ENCODE assay signal across 8 mouse cellular contexts in genomic region chr8:47673317-47674139, GRCm38 (mm10). TPM values are rescaled to one million over a fixed set of nuclear protein-coding genes. Genes with fewer than 3 reads are reported as not detected.
DNase-seq lines count a peak whose midpoint lies in the region; ATAC-seq lines count a peak whose summit lies in the region.

No protein-coding gene starts in this region.

- under 1% methylated on average over 52 of the region's 53 CpGs for WGBS in intestine, embryonic 15.5 days

- no peaks in the 10 kb centered on the region for H3K9me3 ChIP-seq in intestine, embryonic 15.5 days

- H3K27me3 ChIP-seq in intestine, embryonic 15.5 days (replicated peaks) = no peaks in the 10 kb centered on the region

- intact Hi-C loops in left cerebral cortex, postnatal 14 days (cut with DNase I) = no loop called here

- peak; percentile 95 for DNase-seq in adrenal gland, adult 2 months
- peak; percentile 89 for DNase-seq in embryo, embryonic 11 days
- peak; percentile 86 for DNase-seq in gastrocnemius, postnatal 25 days
- peak; percentile 83 to 87 for DNase-seq in left cerebral cortex, postnatal 14 days (ENCODE audit: low spot score in 2 of 2)
- DNase-seq in right cerebral cortex, postnatal 14 days = peak; percentile 91
- DNase-seq in urinary bladder, postnatal 36 days (ENCODE audit: low spot score in 2 of 2) = peak; percentile 89 to 90

- H3K4me1 ChIP-seq in intestine, embryonic 15.5 days (replicated peaks) = peaks cover 2% of the 10 kb centered on the region; the same call in 1 of the 2 replicates

- H3K4me2 ChIP-seq in intestine, embryonic 15.5 days (replicated peaks) = peak overlapping the region; percentile 65

- H3K27ac ChIP-seq in intestine, embryonic 15.5 days = peak overlapping the region; percentile 93

- ATAC-seq in intestine, embryonic 15.5 days = peak; percentile 61
- peak; percentile 62 for ATAC-seq in megakaryocyte-erythroid progenitor cell, adult 5-6 weeks (replicated peaks; ENCODE audit: low FRiP score, low TSS enrichment, poor library complexity, severe bottlenecking)

- H3K4me3 ChIP-seq in intestine, embryonic 15.5 days (replicated peaks) = peak overlapping the region; percentile 71

- 0 out of 2 replicates have a peak, but pooled peaks cover 2% of the 10 kb centered on the region for H3K36me3 ChIP-seq in intestine, embryonic 15.5 days

- peak overlapping the region; percentile 86 for H3K9ac ChIP-seq in intestine, embryonic 15.5 days

RNA-seq across cellular contexts. Expression of gene Ing2, which starts 1.8 kb away (rescaled TPM):
- total RNA-seq in adrenal gland, adult 2 months (2021) = 10 to 100 TPM; 20.0 to 24.9 TPM
- polyA plus RNA-seq in adrenal gland, adult 2 months (2012; rRNA removed) = 1.7 and 1.9 TPM in 2 replicates
- 10 to 100 TPM in 1 of 2 experiments, 1 to 10 TPM in 1; 9.6 to 13.0 TPM for total RNA-seq in gastrocnemius, postnatal 25 days (2021)
- polyA plus RNA-seq in intestine, embryonic 15.5 days (2015; fragmentation: Nextera tagmentation; extraction: Ambion mirVana) = 12.1 and 15.8 TPM in 2 replicates
- total RNA-seq in left cerebral cortex, postnatal 14 days (2021) = 10 to 100 TPM; 41.6 to 44.7 TPM
- 30.6 and 54.4 TPM in 2 replicates for total RNA-seq in megakaryocyte-erythroid progenitor cell, adult 5-6 weeks (2014; fragmentation: Nextera tagmentation)
- 14.6 and 58.2 TPM in 2 replicates for total RNA-seq in megakaryocyte-erythroid progenitor cell, adult 5-6 weeks (2017)

RNA-seq across cellular contexts. Expression of gene Cdkn2aip, which starts 40.2 kb away (rescaled TPM):
- 10 to 100 TPM; 11.0 to 12.9 TPM for total RNA-seq in adrenal gland, adult 2 months (2021)
- 26.0 and 38.1 TPM in 2 replicates for polyA plus RNA-seq in adrenal gland, adult 2 months (2012; rRNA removed)
- 1 to 10 TPM; 4.4 to 4.7 TPM for total RNA-seq in gastrocnemius, postnatal 25 days (2021)
- 21.7 and 24.1 TPM in 2 replicates for polyA plus RNA-seq in intestine, embryonic 15.5 days (2015; fragmentation: Nextera tagmentation; extraction: Ambion mirVana)
- 10 to 100 TPM; 13.5 to 15.8 TPM for total RNA-seq in left cerebral cortex, postnatal 14 days (2021)
- total RNA-seq in megakaryocyte-erythroid progenitor cell, adult 5-6 weeks (2014; fragmentation: Nextera tagmentation) = 11.8 and 12.6 TPM in 2 replicates
- 25.0 and 26.7 TPM in 2 replicates for total RNA-seq in megakaryocyte-erythroid progenitor cell, adult 5-6 weeks (2017)

Comparison
In these comparisons a context has a peak if more than half of its experiments do, and no peak if none do; other contexts are left out.
1. Peak in every context shown above with its lines: DNase-seq, ATAC-seq, H3K4me3 ChIP-seq and H3K27ac ChIP-seq.